Mouse (Mus musculus) mouse trophoblast stem cell (cell line): ENCODE measurements around the gene Iqcc.

Experiments used
- in situ Hi-C, 2 experiments: fragments of 300-500 bp; cut with MseI, MboI; formaldehyde crosslinking; loops; 2 replicates in 1 of 2; 3 replicates in 1 of 2; pipeline ENCODE4 v1.15.1; 2025

Gene Iqcc

GRCm38 (mm10) chr4:129618786-129619691 lies at the start of gene Iqcc:
Gene Iqcc (minus strand): TSS chr4:129619099.
- in situ Hi-C loops = no loop called here

- in situ Hi-C loops = no loop called here
These were observed 43.4 kb upstream of the Iqcc start for GRCm38 (mm10) chr4:129662255-129662813.

- in situ Hi-C loops = no loop called here
These were observed 42.7 kb upstream of the Iqcc start for GRCm38 (mm10) chr4:129661584-129661983.

- in situ Hi-C loops = no loop called here
These were observed 35.9 kb upstream of the Iqcc start for GRCm38 (mm10) chr4:129654770-129655169.

- in situ Hi-C loops = no loop called here
These were observed 31.5 kb upstream of the Iqcc start for GRCm38 (mm10) chr4:129650359-129650758.

GRCm38 (mm10) chr4:129648656-129649055 lies 29.8 kb upstream of the Iqcc start:
- in situ Hi-C loops = no loop called here

- in situ Hi-C loops = no loop called here
These were observed 26.3 kb upstream of the Iqcc start for GRCm38 (mm10) chr4:129645204-129645603.

GRCm38 (mm10) chr4:129641756-129642155 lies 22.9 kb upstream of the Iqcc start:
- in situ Hi-C loops = no loop called here

- in situ Hi-C loops = no loop called here
These were observed 22.0 kb upstream of the Iqcc start, which contains the start of gene Txlna for GRCm38 (mm10) chr4:129640638-129641467. Gene Txlna (minus strand): TSS chr4:129641065.

- in situ Hi-C loops = no loop called here
These were observed 21.3 kb upstream of the Iqcc start for GRCm38 (mm10) chr4:129640101-129640637.

- in situ Hi-C loops = no loop called here
These were observed 20.3 kb upstream of the Iqcc start for GRCm38 (mm10) chr4:129639221-129639620.

GRCm38 (mm10) chr4:129633852-129634251 lies 15.0 kb upstream of the Iqcc start:
- in situ Hi-C loops = no loop called here

- in situ Hi-C loops = no loop called here
These were observed 13.0 kb upstream of the Iqcc start for GRCm38 (mm10) chr4:129631867-129632266.

- in situ Hi-C loops = no loop called here
These were observed 12.0 kb upstream of the Iqcc start for GRCm38 (mm10) chr4:129630944-129631343.

GRCm38 (mm10) chr4:129626035-129626434 lies 7.1 kb upstream of the Iqcc start:
- in situ Hi-C loops = no loop called here

GRCm38 (mm10) chr4:129625496-129625895 lies 6.6 kb upstream of the Iqcc start:
- in situ Hi-C loops = no loop called here

- in situ Hi-C loops = no loop called here
These were observed 6.1 kb upstream of the Iqcc start for GRCm38 (mm10) chr4:129625029-129625370.

- in situ Hi-C loops = no loop called here
These were observed 5.6 kb upstream of the Iqcc start for GRCm38 (mm10) chr4:129624281-129625028.

- in situ Hi-C loops = no loop called here
These were observed 4.8 kb upstream of the Iqcc start, which contains the start of gene Ccdc28b for GRCm38 (mm10) chr4:129623681-129624091. Gene Ccdc28b (minus strand): TSS chr4:129623947.

GRCm38 (mm10) chr4:129622803-129623535 lies 4.1 kb upstream of the Iqcc start:
- in situ Hi-C loops = no loop called here
